Mouse (Mus musculus) heart, postnatal 4 days (tissue): ENCODE data around the gene Eva1b. TPM values are rescaled to one million over a fixed set of nuclear protein-coding genes. Genes with fewer than 3 reads are reported as not detected.

Source experiments
- total RNA-seq, 2 experiments: library from RNA; stranded (reverse); gene quantifications; 2 replicates each; pipeline ENCODE4 v1.2.3; 2021

The Eva1b gene
- total RNA-seq, 2 experiments from 2014 or later = 27.3 to 29.3 TPM

Other genes starting within 250 kb of the Eva1b start
- gene Csf3r, start 123.2 kb upstream of the Eva1b start, total RNA-seq = 1 to 10 TPM in 1 of 2 experiments, under 1 TPM in 1; 0.52 to 1.4 TPM
- 10 to 100 TPM; 62.9 to 65.3 TPM for gene Mrps15, start 100.8 kb upstream of the Eva1b start, total RNA-seq
- gene Oscp1, start 89.2 kb upstream of the Eva1b start, total RNA-seq = 1 to 10 TPM; 4.9 to 5.9 TPM
- gene Lsm10, start 51.1 kb upstream of the Eva1b start, total RNA-seq = 10 to 100 TPM; 17.3 to 18.4 TPM
- 10 to 100 TPM; 32.5 to 33.2 TPM for gene Stk40, start 43.8 kb upstream of the Eva1b start, total RNA-seq
- gene Sh3d21, start 15.7 kb downstream of the Eva1b start, total RNA-seq = 1 to 10 TPM; 1.6 to 1.8 TPM
- gene Thrap3, start 55.0 kb downstream of the Eva1b start, total RNA-seq = 100 to 1,000 TPM; 226 TPM
- 100 to 1,000 TPM; 182 to 197 TPM for gene Map7d1, start 108.6 kb downstream of the Eva1b start, total RNA-seq
- 10 to 100 TPM; 50.7 to 54.3 TPM for gene Trappc3, start 114.6 kb downstream of the Eva1b start, total RNA-seq
- 1 to 10 TPM; 2.3 to 3.1 TPM for gene Col8a2, start 139.0 kb downstream of the Eva1b start, total RNA-seq
- 10 to 100 TPM; 18.7 to 19.9 TPM for gene Adprhl2, start 174.0 kb downstream of the Eva1b start, total RNA-seq
- gene Tekt2, start 177.9 kb downstream of the Eva1b start, total RNA-seq = under 1 TPM; 0.41 to 0.61 TPM